Mouse (Mus musculus): ENCODE results near the gene Obscn.
A peak's percentile ranks its signal among the peaks of the same experiment; 100 is the strongest.
"Not testable (repeated sequence)": the region's sequence is repeated elsewhere in the genome, so short reads cannot be mapped to it uniquely, and the experiment has no call there.

The Obscn gene

GRCm38 (mm10) chr11:58958536-58958935, 177.7 kb downstream of the Obscn start:
- DNase-seq, result no peak

GRCm38 (mm10) chr11:58957226-58957914, 178.8 kb downstream of the Obscn start:
- no peak for DNase-seq

DNA sequence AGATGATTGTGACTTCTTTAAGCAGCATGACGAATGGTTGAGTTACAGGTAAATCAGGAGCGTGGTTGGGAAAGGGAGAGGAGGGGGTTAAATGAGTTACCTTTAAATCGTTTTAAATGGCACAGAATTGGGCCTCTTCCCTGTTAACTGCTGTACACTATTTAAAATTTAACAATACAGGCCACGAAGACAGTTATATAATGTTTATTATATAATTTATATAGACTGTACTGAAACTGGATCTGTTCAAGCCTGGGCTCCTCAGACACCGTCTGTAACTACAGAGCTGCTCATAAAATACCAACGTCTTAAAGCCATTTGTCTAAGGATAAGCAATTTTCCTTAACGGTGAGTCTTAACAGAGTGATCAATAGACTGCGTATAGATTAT, 180.3 kb downstream of the Obscn start:
- DNase-seq, result no peak

DNA sequence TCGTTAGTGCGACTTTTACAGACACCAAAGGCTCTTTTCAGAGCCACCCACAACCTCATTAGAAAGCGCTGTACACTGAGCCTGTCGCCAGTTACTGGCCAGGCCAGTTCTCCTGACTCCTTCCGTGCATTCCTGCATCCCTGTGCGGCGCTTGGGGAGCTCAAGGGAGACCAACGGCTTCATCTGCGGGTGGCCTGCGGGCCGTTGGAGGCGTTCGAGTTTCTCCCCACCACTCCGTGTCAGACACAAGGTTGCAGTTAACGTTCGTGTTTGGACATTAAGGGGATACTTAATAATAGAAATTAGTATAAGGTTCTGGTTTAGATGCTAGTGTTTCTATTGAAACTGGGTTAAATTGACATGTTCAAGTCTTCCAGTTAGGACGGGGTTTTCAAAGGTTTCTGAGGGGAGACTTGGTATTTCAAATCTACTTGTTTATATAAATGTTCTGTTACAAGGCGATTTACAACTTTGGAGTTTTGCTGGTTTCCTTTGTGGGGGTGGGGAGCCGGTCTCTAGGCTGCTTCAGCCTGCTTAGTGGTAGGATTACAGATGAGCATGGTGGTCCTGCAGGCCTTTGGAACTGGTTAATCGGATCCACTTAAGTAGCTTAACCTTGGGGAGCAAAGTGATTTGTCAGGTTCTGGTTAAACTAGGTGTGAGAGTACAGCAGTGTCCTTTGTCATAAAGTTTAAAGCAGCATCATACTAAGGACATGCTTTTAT, 180.9 kb downstream of the Obscn start:
- peak; percentile 83 for DNase-seq

- peak; percentile 99 for DNase-seq
Measured at GRCm38 (mm10) chr11:58954420-58955142, 181.6 kb downstream of the Obscn start, which contains the start of the genes Hist3h2a and Trim17. Hist3h2a (plus strand) TSS chr11:58954685. Trim17 (plus strand) TSS chr11:58954685.

- DNase-seq, result not testable (repeated sequence)
Measured at GRCm38 (mm10) chr11:58954170-58954419, 182.1 kb downstream of the Obscn start.

- peak; percentile 70 for DNase-seq
Measured at GRCm38 (mm10) chr11:58953351-58954169, 182.6 kb downstream of the Obscn start.

DNA sequence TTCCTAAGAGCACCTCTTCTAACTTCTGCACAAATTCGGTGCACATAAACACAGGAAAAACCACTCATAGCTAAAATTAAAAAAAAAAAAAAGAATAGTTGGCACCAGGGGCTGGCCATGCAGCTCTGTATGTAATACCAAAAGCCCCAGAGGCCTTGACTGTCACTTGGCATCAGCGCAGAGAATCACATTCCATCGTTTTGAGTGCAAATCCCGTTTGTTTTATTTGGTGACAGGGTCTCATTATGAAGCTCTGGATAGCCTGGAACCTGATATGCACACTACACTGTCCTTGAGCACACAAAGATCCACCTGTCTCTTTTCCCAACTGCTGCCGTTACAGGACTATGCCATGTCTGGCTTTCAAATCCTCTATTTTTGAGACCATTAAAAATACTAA, 185.0 kb downstream of the Obscn start:
- DNase-seq, result peak; percentile 25

DNA sequence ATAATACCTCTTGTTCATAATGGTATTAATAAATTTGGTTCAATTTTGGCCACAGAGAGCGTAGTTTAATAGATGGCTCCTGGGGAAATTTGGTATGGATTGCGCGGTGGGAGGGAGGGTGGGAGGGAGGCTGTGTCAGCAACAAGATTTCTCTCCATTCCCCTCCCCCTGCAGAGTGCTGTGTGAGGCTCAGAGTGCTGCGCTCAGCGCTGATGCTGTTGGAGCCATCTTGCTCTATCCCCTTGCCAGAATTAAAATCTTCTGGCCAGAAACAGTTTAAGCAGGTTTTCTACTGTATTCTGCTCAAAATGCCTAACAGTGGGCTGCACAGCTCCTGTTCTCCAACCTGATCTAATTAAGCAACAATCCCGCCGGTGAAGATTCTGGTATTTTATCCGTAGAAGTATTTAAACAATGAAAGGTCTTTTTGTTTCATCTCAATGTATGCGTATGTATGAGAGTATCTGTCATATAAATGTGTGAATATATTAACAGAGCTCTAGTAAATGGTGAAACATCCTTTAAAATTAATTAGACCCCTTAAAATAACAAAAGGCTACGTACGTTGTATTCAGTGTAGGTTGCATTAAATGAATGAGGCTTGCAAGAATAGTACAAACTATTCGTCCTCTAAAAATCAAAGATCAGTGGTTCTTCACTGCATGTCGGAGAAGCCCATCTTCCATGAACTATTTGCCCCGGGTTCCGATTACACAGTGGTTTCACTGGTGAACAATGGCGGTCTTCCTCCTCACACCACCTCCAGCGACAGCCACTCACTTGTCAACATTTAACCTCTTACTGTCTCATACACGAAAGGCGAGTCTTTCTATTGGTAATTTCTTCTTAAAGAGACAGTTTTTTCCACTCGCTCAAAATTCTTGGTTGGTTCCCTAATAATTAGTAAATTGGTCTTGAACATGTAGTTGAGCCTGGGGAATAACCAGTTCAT, 186.4 kb downstream of the Obscn start:
- DNase-seq, result peak; percentile 79

- peak; percentile 98 for DNase-seq
Measured at GRCm38 (mm10) chr11:58948542-58949479, 187.4 kb downstream of the Obscn start, which contains the start of gene Hist3h2ba. Hist3h2ba (plus strand) TSS chr11:58948920.

- DNase-seq, result peak; percentile 51
Measured at GRCm38 (mm10) chr11:58947798-58948528, 188.2 kb downstream of the Obscn start.

DNA sequence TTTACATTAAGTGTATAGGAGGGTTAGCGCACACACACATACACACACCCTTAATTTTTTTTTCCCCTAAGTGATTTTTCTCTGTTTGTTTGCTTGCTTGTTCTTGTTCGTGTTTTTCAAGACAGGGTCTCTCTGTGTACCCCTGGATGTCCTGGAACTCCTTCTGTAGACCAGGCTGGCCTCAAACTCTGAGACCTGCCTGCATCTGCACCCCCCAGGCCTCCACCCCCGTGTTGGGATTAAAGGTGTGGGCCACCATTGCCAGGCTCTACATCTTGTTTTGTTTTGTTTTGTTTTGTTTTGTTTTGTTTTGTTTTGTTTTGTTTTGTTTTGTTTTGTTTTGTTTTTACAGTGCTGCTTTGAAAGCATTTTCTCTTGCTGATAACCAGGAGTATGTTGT, 188.9 kb downstream of the Obscn start:
- DNase-seq, result no peak
